Mouse (Mus musculus) cortical plate, adult 2 months (tissue): ENCODE measurements around the gene Acadsb.

Experiments
- CTCF ChIP-seq: fragments of 200-500 bp; IDR thresholded peaks from 2 replicates; pipeline ENCODE4 v1.5.1; 2011; ENCODE audit warnings: mild to moderate bottlenecking, control low read depth, low read length; ENCODE audit not compliant: insufficient read depth; ENCODE audit errors: extremely low read depth
- POLR2A ChIP-seq: fragments of 200-500 bp; IDR thresholded peaks from 2 replicates; pipeline ENCODE4 v1.6.1; 2011; ENCODE audit warnings: mild to moderate bottlenecking, low read length, control low read depth; ENCODE audit not compliant: insufficient read depth; ENCODE audit errors: extremely low read depth

- TF ChIP-seq CTCF (no peak), POLR2A (no peak)
Observed at GRCm38 (mm10) chr7:131469506-131469905, 59.1 kb downstream of the Acadsb start.
